Mouse (Mus musculus): Measurements from ENCODE around the gene Kpna3. TPM values are rescaled to one million over a fixed set of nuclear protein-coding genes. Genes with fewer than 3 reads are reported as not detected.

Kpna3 gene
- total RNA-seq (2014; rRNA removed) (24.7 and 24.9 TPM in 2 replicates), polyA plus RNA-seq (2012; rRNA removed) (5.1 and 5.7 TPM in 2 replicates)

DNA sequence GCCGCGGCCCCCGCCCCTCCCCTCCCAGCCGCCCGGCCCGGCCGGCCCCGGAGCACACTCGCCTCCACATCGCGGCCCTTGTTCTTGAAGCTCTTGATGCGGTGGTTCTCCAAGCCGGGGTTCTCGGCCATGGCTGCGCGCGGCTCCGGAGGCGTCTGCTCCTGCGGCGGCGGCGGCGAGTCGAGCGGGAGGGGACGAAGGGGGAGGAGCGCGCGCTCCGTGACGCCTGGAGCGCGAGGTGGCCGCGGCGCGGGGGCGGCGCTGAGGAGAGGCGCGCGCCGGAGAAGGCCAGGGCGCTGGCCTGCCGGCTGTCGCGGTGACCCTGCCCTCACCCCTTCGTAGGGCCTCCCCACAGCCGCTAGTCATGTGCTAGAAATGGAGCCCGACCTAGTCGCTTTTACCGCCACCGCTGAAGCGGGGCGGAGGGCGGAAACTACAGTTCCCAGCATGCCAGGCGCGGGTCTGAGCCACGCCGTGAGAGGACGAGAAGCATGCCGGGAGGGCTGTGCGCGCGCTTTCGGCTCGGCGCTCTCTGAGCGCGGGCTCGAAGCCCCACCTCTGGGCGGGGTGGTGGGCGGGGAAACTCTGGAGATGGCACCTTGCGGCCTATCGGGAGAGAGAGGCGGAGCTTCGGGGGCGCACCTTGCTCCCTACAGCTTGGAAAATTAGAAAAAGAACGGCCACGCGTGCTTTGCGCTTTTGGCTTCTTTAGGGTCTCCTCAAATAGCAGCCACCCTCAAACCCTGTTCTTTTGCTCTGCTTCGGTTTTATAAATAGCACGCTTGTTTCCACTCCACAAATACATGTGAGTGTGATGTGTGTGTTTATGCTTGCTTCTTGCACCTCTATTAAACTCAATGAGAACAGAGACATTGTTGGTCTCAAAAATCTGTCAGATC, at the start of gene Kpna3:
TSS of gene Kpna3 (minus strand) at position 214 of the 899 bp plus-strand sequence.
- DNase-seq (ENCODE audit: extremely low read depth, low read depth, low spot score): peak; percentile 93
- H3K27me3 ChIP-seq (ENCODE audit: control insufficient read depth, insufficient read depth, low read length): no peaks in the 10 kb centered on the region
- peak within 1 kb of the TSS; percentile 93 for H3K4me3 ChIP-seq (ENCODE audit: insufficient read depth, low read depth, low read length)
- H3K36me3 ChIP-seq (ENCODE audit: control insufficient read depth, insufficient read depth, low read length): no peaks in the 10 kb centered on the region
- WGBS: under 1% methylated on average over 72 of the region's 85 CpGs
- peak within 1 kb of the TSS; percentile 96 for H3K9ac ChIP-seq (ENCODE audit: low read depth, low read length)
- no peak for TF ChIP-seq CTCF (IDR thresholded peaks at IDR 0.05; ENCODE audit: low read depth, low read length)
- TF ChIP-seq POLR2A (IDR thresholded peaks at IDR 0.05; ENCODE audit: extremely low read depth, insufficient read depth, low read length): peak; percentile 66; the same call in 1 of the 2 replicates
- H3K79me2 ChIP-seq (ENCODE audit: control insufficient read depth, insufficient read depth, low read length): peaks cover 15% of the 10 kb centered on the region; the same call in 1 of the 2 replicates
- peaks cover 14% of the 10 kb centered on the region for H3K4me1 ChIP-seq (ENCODE audit: control insufficient read depth, insufficient read depth, low read length)
- H3K27ac ChIP-seq (replicated peaks; ENCODE audit: insufficient read depth, low read depth, low read length): peak within 1 kb of the TSS; percentile 60

DNA sequence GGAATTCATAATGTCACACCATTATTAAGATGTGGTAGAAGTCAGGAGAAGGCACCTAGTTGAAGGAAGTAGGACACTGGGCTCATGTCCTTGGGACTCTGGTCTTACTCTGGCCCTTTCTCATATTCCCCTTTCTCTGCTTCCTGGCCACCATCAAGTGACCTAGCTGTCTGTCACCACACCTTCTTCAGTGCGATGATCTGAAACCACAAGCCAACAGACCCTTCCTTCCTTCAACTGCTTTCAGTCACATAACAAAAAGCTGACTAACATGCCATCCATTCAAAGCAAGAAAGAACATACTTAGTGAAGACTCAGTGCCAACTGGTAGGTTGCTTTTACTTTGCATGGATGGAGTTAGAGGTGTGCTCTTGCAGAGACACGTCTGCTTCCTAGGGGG, 20.7 kb upstream of the Kpna3 start:
- Histone ChIP-seq H3K9ac (ENCODE audit: low read depth, low read length) (no peak overlapping the region), H3K4me3 (ENCODE audit: insufficient read depth, low read depth, low read length) (no peak overlapping the region), H3K36me3 (ENCODE audit: control insufficient read depth, insufficient read depth, low read length) (no peaks in the 10 kb centered on the region), H3K27ac (replicated peaks; ENCODE audit: insufficient read depth, low read depth, low read length) (no peak overlapping the region), H3K79me2 (ENCODE audit: control insufficient read depth, insufficient read depth, low read length) (no peaks in the 10 kb centered on the region), H3K27me3 (ENCODE audit: control insufficient read depth, insufficient read depth, low read length) (no peaks in the 10 kb centered on the region), H3K4me1 (ENCODE audit: control insufficient read depth, insufficient read depth, low read length) (no peaks in the 10 kb centered on the region)
- TF ChIP-seq POLR2A (IDR thresholded peaks at IDR 0.05; ENCODE audit: extremely low read depth, insufficient read depth, low read length) (no peak), CTCF (IDR thresholded peaks at IDR 0.05; ENCODE audit: low read depth, low read length) (no peak)
- 76% methylated on average over 2 of the region's 2 CpGs for WGBS
- no peak for DNase-seq (ENCODE audit: extremely low read depth, low read depth, low spot score)

DNA sequence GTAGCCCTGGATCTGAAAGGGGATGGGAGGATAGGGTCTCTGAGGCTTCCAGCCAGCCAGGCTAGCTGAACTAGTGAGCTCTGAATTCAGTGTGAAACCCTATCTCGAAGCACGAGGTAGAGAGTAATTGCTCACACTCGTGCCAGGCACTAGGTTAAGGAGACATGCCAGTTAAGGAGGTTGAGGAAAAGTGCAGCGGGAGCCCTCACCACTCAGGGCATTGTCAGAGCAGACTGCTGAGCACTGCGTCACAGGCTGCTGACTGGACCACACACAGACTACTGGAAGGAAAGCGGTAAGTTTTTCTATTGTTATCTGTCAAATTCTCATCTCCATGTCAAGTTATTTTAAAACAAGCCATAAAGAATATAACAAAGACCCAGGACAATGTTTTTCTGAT, 17.8 kb upstream of the Kpna3 start:
- Histone ChIP-seq H3K27ac (replicated peaks; ENCODE audit: insufficient read depth, low read depth, low read length) (no peak overlapping the region), H3K36me3 (ENCODE audit: control insufficient read depth, insufficient read depth, low read length) (no peaks in the 10 kb centered on the region), H3K79me2 (ENCODE audit: control insufficient read depth, insufficient read depth, low read length) (no peaks in the 10 kb centered on the region), H3K4me3 (ENCODE audit: insufficient read depth, low read depth, low read length) (no peak overlapping the region), H3K27me3 (ENCODE audit: control insufficient read depth, insufficient read depth, low read length) (no peaks in the 10 kb centered on the region), H3K9ac (ENCODE audit: low read depth, low read length) (no peak overlapping the region), H3K4me1 (ENCODE audit: control insufficient read depth, insufficient read depth, low read length) (no peaks in the 10 kb centered on the region)
- DNase-seq (ENCODE audit: extremely low read depth, low read depth, low spot score): no peak
- 78% methylated on average over 6 of the region's 6 CpGs for WGBS
- no peak for TF ChIP-seq CTCF (IDR thresholded peaks at IDR 0.05; ENCODE audit: low read depth, low read length)
- TF ChIP-seq POLR2A (IDR thresholded peaks at IDR 0.05; ENCODE audit: extremely low read depth, insufficient read depth, low read length): no peak

DNA sequence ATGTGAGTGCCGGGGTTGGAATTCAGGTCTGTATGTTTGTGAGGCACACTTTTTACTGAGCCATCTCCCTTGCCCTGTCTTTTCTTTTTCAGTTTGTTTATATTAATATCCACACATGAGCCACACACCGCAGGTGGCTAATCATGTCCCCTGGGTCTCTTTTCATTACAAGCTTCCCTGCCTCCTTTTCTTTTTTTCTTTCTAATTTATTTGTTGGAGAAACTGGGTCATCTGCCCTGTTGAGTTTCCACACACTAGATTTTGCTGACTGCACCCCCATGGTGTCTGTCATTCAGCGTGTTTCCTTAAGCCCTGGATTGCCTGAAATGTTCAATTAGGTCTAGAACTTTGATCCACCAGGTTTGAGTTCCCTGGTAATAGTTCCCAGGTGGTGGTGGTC, 15.9 kb upstream of the Kpna3 start:
- Histone ChIP-seq H3K4me1 (ENCODE audit: control insufficient read depth, insufficient read depth, low read length) (no peaks in the 10 kb centered on the region), H3K36me3 (ENCODE audit: control insufficient read depth, insufficient read depth, low read length) (no peaks in the 10 kb centered on the region), H3K79me2 (ENCODE audit: control insufficient read depth, insufficient read depth, low read length) (no peaks in the 10 kb centered on the region), H3K4me3 (ENCODE audit: insufficient read depth, low read depth, low read length) (no peak overlapping the region), H3K27me3 (ENCODE audit: control insufficient read depth, insufficient read depth, low read length) (no peaks in the 10 kb centered on the region), H3K27ac (replicated peaks; ENCODE audit: insufficient read depth, low read depth, low read length) (no peak overlapping the region), H3K9ac (ENCODE audit: low read depth, low read length) (no peak overlapping the region)
- no peak for DNase-seq (ENCODE audit: extremely low read depth, low read depth, low spot score)
- WGBS: 89% methylated on average over 3 of the region's 3 CpGs
- TF ChIP-seq CTCF (IDR thresholded peaks at IDR 0.05; ENCODE audit: low read depth, low read length): no peak
- TF ChIP-seq POLR2A (IDR thresholded peaks at IDR 0.05; ENCODE audit: extremely low read depth, insufficient read depth, low read length): no peak

DNA sequence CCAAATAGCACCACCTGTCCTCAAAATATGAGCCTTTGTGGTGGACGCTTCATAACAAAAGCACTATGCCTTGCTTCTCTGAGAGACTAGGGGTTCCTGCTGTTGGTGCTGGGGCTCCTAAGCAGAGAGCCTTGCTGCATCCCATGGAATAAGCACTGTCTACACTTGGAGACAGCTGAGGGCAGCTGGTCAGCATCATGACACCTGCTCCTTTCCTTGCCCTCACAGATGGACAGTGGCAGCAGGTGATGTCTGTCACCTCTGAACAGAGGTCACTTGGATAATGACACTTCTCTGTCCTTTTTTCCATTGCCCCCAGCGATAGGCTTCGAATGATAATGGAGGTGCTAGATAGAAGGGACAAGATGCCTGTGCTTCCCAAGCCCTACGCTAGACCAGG, 13.4 kb upstream of the Kpna3 start:
- Histone ChIP-seq H3K27me3 (ENCODE audit: control insufficient read depth, insufficient read depth, low read length) (no peaks in the 10 kb centered on the region), H3K4me1 (ENCODE audit: control insufficient read depth, insufficient read depth, low read length) (no peaks in the 10 kb centered on the region), H3K36me3 (ENCODE audit: control insufficient read depth, insufficient read depth, low read length) (no peaks in the 10 kb centered on the region), H3K79me2 (ENCODE audit: control insufficient read depth, insufficient read depth, low read length) (no peaks in the 10 kb centered on the region), H3K9ac (ENCODE audit: low read depth, low read length) (no peak overlapping the region), H3K4me3 (ENCODE audit: insufficient read depth, low read depth, low read length) (no peak overlapping the region), H3K27ac (replicated peaks; ENCODE audit: insufficient read depth, low read depth, low read length) (no peak overlapping the region)
- WGBS: 75% methylated on average over 4 of the region's 4 CpGs
- TF ChIP-seq CTCF (IDR thresholded peaks at IDR 0.05; ENCODE audit: low read depth, low read length): no peak
- no peak for TF ChIP-seq POLR2A (IDR thresholded peaks at IDR 0.05; ENCODE audit: extremely low read depth, insufficient read depth, low read length)
- DNase-seq (ENCODE audit: extremely low read depth, low read depth, low spot score): no peak

DNA sequence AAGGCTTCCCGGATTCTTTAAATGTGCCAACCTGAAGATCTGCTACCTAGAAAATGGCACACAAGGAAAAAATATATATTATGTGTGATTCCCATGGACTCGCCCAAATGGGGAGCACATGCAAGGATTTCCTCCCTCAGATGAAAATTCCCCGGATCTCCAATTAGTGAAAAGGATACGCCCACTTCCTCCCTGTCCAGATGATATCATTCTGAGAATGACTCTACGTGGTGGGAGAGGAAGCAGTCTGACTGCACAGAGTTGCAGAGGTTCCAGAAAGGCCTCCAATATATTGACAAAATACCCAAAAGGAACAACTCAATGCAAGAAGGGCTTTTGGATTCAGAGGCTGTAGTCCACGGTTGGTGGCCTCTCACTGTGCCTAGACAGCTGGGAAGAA, 12.8 kb upstream of the Kpna3 start:
- no peaks in the 10 kb centered on the region for H3K27me3 ChIP-seq (ENCODE audit: control insufficient read depth, insufficient read depth, low read length)
- H3K4me3 ChIP-seq (ENCODE audit: insufficient read depth, low read depth, low read length): no peak overlapping the region
- no peak overlapping the region for H3K27ac ChIP-seq (replicated peaks; ENCODE audit: insufficient read depth, low read depth, low read length)
- H3K9ac ChIP-seq (ENCODE audit: low read depth, low read length): no peak overlapping the region
- WGBS: 68% methylated on average over 6 of the region's 6 CpGs
- no peak for DNase-seq (ENCODE audit: extremely low read depth, low read depth, low spot score)
- H3K36me3 ChIP-seq (ENCODE audit: control insufficient read depth, insufficient read depth, low read length): no peaks in the 10 kb centered on the region
- no peaks in the 10 kb centered on the region for H3K79me2 ChIP-seq (ENCODE audit: control insufficient read depth, insufficient read depth, low read length)
- H3K4me1 ChIP-seq (ENCODE audit: control insufficient read depth, insufficient read depth, low read length): no peaks in the 10 kb centered on the region
- TF ChIP-seq POLR2A (IDR thresholded peaks at IDR 0.05; ENCODE audit: extremely low read depth, insufficient read depth, low read length) (no peak), CTCF (IDR thresholded peaks at IDR 0.05; ENCODE audit: low read depth, low read length) (no peak)

All from liver, adult 2 months (tissue).